Mouse (Mus musculus): ENCODE results near the gene Cdk6.

GRCm38 (mm10) chr5:3309587-3309986, 31.7 kb upstream of the Cdk6 start:
- TF ChIP-seq CTCF (IDR thresholded peaks at IDR 0.05 in 2 of 3, conservative IDR thresholded peaks at IDR 0.05 in 1 of 3; ENCODE audit: control insufficient read depth in 1 of 3, insufficient read depth in 1 of 3, low read depth in 2 of 3, low read length in 3 of 3, poor library complexity in 1 of 3, severe bottlenecking in 1 of 3) (no peak), EP300 (IDR thresholded peaks at IDR 0.05; ENCODE audit: low read depth in 1 of 2, low read length in 2 of 2) (no peak), NELFE (IDR thresholded peaks at IDR 0.05; ENCODE audit: low read depth, low read length) (no peak), ETS1 (IDR thresholded peaks at IDR 0.05; ENCODE audit: low read depth, low read length) (no peak), USF1 (IDR thresholded peaks at IDR 0.05; ENCODE audit: low read depth, low read length) (no peak), E2F4 (IDR thresholded peaks at IDR 0.05; ENCODE audit: borderline replicate concordance, low read depth, low read length) (no peak), TAL1 (IDR thresholded peaks at IDR 0.05; ENCODE audit: low read length) (no peak), JUND (IDR thresholded peaks at IDR 0.05; ENCODE audit: low read depth, low read length) (no peak)
